Mouse (Mus musculus): ENCODE data around the gene Bcl2l10.

- no peak for TF ChIP-seq CTCF (IDR thresholded peaks at IDR 0.05; ENCODE audit: insufficient read depth, low read length)
- no peak for TF ChIP-seq POLR2A (IDR thresholded peaks at IDR 0.05; ENCODE audit: borderline replicate concordance, extremely low read depth, low read depth, low read length)
Measured at GRCm38 (mm10) chr9:75315238-75315637, 32.3 kb upstream of the Bcl2l10 start.

Data from lung, adult 2 months (tissue).